Mouse (Mus musculus): ENCODE results near the gene Nrp2. TPM values are rescaled to one million over a fixed set of nuclear protein-coding genes. Genes with fewer than 3 reads are reported as not detected.
A peak's percentile ranks its signal among the peaks of the same experiment; 100 is the strongest.

Nrp2 gene
- total RNA-seq, 4 experiments from 2014 or later, result 28.1 to 33.4 (median 29.6) TPM

DNA sequence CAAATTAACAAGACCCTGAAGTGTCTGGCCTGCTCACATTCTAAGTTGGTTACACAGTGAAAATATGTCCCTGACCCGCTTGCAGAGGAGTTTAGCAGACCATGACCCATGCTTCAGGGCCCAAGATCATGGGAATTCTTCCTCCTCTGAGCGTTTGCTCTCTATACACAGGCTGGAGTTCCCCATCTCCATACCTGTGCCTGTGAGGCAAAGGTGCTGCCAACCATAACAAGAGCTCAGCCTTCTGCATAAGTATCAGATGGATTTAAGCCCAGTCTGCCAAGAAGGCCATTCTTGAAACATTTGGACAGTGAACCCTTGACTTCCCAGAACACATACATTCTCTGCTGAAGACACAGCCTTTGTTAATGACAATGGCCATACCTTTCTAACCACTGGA, 79.1 kb downstream of the Nrp2 start:
- no peak for DNase-seq (ENCODE audit: low spot score in 2 of 2)

DNA sequence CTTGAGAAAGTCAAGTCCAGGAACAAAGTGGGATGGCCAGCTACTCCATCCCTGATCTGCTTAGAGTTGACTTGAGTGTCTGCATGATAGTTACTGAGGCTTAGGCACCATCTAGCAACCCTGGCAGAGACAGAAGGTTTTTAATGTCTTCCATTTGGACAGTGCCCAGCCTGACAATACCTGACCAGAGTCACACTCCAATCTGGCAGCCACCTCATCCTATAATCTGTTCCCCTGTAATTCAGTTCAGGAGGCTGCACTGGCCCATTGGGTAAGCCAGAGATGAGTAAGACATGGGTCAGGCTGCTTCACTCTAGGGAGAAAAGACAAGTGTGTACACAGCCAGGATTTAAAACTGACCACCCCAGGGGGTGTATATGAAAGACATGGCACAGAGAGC, 79.5 kb downstream of the Nrp2 start:
- DNase-seq (ENCODE audit: low spot score in 2 of 2), result no peak

DNA sequence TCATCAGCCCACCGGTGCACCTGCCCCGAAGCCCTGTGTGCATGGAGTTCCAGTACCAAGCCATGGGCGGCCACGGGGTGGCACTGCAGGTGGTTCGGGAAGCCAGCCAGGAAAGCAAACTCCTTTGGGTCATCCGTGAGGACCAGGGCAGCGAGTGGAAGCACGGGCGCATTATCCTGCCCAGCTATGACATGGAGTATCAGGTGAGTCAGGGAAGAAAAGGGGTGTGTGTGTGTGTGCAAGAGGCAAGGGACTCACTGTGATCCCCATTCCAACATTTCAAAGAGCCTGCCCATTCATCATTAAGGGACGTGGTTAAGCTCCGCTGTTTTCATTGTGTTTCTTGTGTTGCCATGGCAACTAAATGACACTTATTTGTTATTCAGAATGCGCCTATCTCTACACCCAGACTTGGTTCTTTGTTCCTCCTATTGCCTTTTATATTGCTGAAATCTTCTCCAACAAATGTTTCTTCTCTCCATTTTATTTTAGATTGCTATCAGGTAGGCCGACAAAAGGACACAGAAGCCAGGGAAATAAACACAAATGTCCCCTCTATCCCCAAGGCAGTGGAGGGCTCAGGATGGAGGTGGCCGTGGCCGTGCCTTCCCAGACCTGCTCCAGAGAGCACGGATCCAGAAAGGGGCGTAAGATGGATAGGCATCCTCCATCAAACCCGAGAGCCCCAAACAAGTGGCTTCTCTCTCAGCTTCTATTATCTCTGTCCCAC, 80.4 kb downstream of the Nrp2 start:
- no peak for DNase-seq (ENCODE audit: low spot score in 2 of 2)

DNA sequence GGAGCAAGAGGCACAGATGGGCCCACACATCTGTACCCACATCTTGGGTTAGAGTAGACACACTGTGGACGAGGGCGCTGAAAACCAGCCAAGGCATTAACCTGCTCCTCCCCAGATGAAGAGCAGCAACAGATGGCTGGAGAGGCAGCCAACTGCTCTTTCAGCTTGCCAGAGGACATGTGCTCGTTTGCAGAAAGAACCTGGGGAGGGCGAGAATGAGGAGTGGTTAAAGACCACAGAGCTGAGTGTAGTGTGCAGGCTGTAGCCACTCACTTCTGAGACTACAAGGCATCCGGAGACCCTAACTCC, 81.0 kb downstream of the Nrp2 start:
- DNase-seq (ENCODE audit: low spot score in 2 of 2), result no peak

DNA sequence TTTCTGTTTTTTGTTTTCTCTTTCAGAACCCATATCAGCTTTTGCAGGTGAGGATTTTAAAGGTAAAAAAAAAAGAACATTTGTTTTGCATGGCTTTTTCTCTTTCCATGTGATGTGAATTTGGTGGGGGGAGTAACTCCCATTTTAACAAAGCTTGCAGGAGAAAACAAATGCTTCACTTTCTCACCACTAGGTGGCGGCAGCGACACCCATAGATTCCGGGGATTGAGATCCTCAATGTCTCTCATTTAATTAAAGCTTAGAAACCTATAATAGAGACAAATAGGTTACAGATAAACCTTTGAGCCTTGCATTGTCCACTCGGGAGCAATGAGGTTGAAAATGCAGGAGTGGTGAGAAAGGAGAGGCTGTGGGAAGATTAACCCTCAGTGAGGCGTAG, 83.2 kb downstream of the Nrp2 start:
- peak; percentile 44 to 54 for DNase-seq (ENCODE audit: low spot score in 2 of 2)

DNA sequence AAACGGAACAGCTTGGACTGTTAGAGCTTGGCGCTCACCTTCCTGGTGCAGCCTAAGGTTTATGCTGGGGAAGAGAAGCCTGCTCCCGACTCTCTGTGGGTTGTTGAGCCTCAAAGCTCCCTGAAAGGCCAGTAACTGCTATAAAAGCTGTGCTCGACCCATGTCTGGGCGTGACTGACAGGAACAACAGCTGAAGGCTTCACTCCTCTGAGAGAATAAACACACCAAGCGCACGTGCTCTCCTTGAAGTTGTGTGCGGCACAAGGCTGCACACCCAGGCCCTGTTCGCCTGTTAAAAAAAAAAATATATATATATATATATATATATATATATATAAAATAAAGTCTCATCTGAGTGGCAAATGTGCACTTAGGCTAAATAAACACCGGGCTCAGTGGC, 84.5 kb downstream of the Nrp2 start:
- DNase-seq (ENCODE audit: low spot score in 2 of 2), result no peak

DNA sequence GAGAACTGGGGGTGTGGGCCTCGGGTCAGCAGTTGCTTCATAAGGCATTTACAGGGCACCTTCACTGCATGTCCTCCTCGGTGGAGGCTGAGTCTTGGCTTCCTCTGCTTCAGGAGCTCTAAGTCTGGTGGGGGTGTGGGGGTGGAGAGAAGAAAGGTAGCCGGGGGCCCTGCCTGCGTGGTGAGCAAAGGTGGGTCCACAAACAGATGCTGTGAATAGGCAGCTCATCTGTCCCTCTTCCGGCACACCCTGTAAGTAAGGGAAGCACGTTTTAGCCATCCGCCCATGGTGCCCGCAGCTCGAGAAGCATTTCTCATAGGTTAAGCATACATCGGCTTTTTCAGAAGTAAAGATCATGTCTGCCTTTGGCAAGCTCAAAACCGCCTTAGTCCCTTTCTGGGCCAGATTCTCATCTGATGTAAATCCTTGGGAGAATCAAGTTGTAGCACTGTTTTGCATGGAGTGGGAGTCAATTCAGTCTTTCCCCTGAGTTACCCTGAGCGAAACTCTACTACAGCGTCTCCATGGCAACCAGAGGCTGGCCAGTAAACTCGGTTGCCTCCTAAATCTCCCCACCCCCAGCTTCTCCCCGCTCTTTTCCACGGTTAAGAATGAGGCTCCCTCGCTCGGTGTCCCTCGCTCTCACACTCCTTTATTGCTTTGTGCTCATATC, 91.3 kb downstream of the Nrp2 start:
- DNase-seq (ENCODE audit: low spot score in 2 of 2), result peak in 1 of 2 experiments; percentile 80

DNA sequence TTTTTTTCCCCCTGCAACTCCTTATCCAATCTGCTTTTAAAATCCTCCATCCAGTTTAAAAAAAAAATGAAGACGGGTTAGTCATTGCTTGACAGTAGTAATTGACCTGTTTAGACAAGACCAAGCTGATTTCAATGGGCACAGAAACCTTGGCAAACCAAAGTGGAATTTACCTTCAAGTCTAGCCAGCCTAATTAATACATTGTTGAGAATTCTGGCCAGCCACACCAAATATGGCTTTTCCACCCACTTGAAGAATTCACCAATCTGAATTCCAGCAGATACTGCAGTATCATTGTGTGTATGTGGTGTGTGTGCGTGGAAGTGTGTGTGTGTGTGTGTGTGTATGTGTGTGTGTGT, 91.8 kb downstream of the Nrp2 start:
- no peak for DNase-seq (ENCODE audit: low spot score in 2 of 2)

DNA sequence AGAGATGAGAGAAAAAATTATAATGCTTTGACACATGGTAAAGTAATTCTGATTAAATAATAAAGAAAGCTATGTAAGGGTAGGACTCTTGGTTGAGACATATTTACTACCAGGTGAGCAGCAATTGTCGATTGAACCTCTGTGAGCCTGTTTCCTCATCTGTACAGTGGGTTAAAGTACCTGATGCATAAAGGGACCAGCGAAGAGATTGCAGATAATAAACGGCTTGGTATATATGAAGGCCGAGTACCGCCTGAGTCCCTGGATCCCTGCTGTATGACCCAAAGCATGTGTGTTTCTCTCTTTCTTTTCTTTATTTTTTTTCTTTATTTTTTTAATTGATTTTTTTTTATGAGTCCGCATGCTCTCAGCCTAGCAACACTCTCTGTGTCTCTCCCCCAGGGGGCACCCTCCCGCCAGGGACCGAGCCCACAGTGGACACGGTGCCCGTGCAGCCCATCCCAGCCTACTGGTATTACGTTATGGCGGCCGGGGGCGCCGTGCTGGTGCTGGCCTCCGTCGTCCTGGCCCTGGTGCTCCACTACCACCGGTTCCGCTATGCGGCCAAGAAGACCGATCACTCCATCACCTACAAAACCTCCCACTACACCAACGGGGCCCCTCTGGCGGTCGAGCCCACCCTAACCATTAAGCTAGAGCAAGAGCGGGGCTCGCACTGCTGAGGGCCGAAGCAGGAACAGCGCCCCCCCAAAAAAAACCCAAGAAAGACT, 92.4 kb downstream of the Nrp2 start:
- no peak for DNase-seq (ENCODE audit: low spot score in 2 of 2)

DNA sequence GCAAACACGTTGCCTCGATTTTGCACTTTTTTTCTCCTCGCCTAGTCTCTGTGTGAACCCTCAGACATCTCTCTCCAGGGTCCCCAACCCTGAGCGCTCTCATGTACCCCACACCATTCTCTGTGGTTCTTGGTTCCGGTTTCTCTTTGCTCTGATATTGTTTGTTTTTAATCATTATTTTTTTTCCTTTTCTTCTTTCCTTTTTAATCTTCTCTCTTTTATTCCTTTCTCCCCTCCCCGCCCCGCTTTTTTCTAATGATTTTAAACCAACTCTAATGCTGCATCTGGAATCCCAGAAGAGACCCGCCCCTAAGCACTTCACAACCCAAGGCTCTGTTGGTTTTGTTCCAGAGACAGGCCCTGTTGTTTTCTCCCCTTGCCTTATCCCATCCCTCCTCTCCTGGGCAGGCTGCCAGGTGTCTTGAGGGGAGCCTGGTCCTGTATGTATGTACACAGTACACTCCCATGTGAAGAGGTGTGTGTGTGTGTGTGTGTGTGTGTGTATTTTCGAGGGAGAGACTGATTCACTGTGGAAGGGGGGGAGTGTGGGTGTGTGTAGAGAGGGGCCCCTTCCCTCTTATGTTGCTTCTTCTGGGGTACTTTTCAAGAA, 93.1 kb downstream of the Nrp2 start:
- DNase-seq (ENCODE audit: low spot score in 2 of 2), result no peak

DNA sequence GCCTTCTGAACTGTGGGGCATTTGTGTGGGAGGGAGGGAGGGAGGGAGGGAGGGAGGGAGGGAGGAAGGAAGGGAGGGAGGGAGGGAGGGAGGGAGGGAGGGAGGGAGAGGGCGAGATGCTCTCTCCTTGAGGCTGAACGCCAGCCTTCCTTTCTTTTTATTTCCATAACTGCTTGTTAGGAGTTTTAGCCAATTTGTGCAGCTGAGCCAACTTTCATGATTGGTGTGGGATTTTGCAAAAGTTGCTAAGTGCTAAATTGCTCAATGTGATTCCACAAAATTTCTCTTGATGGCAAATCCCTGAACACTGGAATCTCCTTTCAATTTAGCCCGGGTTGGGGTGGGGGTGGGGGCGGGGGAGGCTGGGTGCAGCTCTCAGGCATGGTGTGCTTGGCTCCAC, 96.3 kb downstream of the Nrp2 start:
- no peak for DNase-seq (ENCODE audit: low spot score in 2 of 2)

DNA sequence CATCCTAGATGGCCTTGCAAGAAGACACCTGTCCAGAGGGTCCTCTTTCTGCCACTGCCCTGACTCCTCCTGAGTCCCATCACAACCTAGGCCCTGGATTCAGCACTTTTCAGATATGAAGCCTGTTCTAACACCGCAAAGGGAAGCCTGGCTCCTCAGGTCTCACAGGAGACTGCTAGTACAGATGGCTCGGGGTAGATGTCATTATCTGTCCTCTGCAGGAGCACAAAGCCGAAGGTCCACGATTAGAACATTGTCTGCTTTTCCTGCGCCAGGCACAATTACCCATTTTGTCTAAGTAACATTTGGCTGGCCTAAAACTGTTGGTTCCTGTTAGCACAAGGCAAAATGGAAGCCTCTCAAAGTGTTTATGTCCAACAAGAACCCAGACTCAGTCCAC, 97.3 kb downstream of the Nrp2 start:
- no peak for DNase-seq (ENCODE audit: low spot score in 2 of 2)

DNA sequence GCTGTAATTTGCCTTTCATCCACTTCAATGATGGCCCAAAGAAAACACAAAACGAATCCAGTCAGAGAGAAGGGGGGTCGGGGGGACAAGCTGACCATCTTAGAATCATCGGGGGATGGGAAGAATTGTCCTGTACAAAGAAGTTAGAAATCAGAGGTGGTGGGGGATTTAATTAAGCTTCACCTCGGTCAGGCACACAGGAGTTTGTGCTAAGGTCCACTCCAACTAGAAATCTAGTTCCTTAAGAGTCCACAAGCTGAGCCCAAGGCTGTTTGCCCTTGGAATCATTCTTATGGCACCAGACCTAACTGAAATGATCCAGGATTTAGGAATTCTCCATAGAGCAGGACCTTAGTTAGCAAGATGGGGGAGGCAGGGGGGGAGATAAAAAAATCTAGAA, 98.3 kb downstream of the Nrp2 start:
- DNase-seq (ENCODE audit: low spot score in 2 of 2), result no peak

DNA sequence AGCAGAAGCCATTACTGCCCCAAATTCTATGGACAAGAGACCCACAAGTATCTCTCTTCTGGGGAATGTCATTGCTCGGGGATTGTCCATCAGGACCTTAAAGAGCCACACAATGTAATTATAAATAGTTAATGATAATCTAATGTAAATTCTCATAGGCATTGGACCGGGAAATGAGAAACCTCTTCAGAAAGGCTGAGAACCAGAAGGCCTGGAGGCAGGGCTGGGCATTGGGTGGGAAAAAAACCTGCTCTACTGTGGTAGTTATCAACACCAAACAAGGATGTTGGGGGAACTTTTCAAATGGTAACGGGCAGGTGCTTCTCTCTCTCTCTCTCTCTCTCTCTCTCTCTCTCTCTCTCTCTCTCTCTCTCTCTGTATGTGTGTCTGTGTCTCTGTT, 98.8 kb downstream of the Nrp2 start:
- no peak for DNase-seq (ENCODE audit: low spot score in 2 of 2)

DNA sequence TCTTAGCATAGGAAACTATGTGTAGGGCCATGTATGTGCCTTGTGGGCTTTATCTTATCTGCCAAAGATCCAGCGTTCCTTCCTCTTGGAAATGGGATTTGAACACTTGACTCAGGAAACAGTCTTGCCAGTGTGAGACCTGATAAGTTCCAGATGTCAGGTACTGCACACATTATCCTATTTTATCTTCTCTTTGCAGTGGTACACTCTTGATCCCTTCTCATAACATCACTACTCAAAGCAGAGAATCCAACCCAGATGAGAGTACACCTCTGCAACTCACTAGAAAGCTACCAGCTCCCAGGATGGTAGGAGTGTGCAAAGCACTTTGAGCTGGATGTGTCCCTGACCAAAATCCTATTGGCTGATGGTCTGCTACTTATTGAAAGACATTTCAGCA, 100.5 kb downstream of the Nrp2 start:
- DNase-seq (ENCODE audit: low spot score in 2 of 2), result no peak

DNA sequence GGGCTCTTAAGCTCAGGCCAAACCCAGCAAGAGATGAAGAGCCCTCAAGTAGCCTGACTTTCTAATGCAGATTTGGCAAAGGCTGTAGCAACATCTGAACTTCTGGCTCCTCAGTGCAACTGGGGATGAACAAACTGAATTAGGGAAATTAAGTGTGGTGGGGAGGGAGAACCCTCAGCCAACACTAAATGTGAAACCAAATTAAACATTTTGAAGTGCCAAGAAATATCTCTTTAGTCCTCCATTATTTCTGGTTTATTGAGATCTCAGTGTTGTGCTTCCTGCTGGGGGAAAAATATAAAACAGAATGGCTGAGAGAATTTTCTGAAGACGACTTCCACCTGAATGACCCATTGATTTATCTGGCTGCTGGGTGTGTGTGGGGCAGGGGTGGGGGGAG, 102.9 kb downstream of the Nrp2 start:
- DNase-seq (ENCODE audit: low spot score in 2 of 2), result no peak

DNA sequence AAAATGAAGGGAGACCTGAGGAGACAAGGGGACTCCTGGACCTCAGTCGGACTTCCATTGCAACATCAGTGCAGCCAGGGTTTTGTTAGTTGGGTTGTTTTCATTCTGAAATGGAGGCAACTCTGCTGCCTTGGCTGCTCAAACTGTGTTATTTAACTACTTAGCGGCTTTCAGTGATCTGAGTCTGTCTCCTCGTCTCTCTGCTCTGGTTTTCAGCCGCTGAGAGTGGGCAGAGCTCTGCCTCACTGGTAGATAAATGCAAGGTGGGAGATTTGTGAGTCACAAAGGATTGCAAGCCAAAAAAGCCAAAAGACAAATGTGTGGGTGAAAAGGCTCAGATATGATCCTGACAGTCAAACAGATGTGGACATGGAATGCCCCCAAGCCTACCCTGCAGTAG, 105.3 kb downstream of the Nrp2 start:
- peak in 1 of 2 experiments; percentile 60 for DNase-seq (ENCODE audit: low spot score in 2 of 2)

DNA sequence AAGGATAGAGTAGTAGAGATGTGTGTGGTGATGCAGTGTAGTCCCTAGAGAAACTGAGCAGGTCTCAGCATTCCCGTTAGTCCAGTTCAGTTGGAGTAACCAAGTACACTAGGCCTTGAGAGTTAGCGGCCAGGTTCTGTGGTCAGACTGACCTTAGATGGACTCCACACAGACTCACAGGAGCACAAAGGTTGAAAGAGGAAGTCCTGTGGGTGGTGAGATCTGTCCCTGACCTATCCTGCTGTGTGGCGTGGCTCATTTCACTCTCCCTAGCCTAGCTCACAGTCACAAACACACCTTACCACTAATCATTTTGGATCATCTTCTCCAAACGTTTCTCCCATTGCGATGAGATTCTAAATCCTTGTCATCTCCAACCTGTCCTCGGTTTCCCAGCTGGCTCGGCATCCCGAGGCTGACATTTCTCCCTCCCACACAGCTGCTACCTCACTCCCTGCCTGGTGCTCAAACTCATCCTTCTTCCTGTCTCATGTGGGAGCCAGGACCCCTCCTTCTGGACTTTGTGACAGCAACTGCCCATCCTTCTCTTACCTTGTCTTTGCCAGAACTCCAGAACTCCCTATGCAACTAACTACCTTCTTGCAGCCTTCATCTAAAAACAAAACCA, 106.6 kb downstream of the Nrp2 start:
- no peak for DNase-seq (ENCODE audit: low spot score in 2 of 2)

DNA sequence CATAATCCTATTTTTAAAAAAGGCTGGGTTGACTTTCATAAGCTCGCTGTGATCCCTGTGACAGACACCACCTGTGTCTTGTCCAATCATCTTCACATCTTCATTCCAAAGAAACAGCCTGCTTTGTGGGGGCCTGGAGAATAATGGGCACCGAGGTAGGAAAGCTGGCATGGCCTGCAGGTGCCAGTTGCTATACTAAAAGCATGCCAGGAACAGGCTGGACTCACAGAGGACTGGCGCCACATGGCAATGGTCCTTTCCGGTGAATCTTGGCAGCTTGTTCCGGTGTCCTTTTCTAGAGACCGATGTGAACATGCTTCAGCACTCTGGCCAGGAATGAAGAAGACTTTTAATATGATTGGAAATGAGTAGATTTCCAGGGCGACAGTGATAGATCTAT, 108.1 kb downstream of the Nrp2 start:
- no peak for DNase-seq (ENCODE audit: low spot score in 2 of 2)

DNA sequence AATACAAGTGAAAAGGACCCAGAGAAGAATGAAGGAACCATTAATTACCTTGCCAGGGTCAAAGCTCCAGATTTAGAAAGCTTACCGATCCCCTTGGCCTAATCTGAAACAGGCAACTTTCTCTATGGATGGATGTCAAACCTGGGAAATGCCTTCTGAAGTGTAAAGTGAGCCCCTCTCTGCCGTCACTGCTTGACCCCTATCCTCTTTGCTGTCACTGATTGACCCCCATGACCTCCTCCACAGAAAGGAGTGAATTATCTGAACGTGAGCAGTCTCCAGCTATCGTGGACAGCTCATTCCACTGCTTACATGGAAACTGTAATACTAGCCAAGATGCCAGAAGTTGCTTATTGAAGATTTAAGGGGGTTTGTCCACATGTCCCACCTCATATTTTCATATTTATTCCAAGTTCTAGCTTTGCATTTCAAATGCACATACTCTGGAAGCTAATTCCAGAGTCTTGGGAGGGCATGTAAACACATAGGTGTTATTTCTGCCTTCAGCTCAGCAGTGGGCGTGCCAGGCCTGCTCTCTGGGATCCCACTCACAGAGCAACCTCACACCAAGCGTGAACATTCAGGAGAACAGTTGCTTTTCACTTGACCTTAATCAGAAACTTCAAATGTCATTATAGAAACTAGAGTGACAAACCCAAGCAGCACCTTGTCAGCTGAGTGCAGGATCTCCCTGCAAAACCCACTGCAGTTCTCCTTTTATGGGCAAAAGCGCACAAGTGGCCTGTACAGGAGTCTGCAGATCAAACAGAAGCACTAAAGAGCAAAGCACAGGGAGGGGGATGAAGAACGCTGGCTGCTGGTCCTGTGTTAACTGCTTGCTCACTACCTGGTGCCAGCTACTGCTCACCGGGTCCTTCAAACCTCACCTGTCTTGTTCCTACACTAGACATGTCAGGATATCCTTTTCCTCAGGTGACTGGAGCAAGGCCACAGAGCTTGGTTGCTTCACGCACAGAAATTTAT, 109.9 kb downstream of the Nrp2 start:
- no peak for DNase-seq (ENCODE audit: low spot score in 2 of 2)

DNA sequence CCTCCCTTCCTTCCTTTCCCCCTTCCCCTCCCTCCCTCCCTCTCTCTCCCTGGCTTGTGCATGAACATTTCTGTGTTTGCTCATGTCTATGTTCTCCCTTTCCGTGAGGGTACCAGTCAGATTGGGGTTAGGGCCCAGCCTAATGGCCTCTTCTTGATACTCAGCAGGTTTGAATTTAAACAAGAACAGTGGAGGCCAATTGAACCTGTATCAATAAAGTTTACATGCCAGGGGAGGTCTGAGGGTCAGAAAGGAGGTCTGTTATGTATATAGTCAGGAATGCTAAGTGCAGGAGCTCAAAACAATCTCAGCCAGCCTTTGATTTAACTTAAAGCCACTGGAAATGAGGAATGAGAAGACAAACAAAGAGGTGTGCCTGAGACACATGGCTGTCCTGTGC, 110.9 kb downstream of the Nrp2 start:
- DNase-seq (ENCODE audit: low spot score in 2 of 2), result no peak

Measured in left cerebral cortex, adult 8-10 months (tissue).